Mouse (Mus musculus) G1E-ER4 (cell line): ENCODE results near the gene Fam13a. TPM values are rescaled to one million over a fixed set of nuclear protein-coding genes. Genes with fewer than 3 reads are reported as not detected.

Source experiments
- GATA1 ChIP-seq: IDR thresholded peaks from one replicate; pipeline ENCODE4 v1.8.0; 2012; ENCODE audit warnings: low read length, inconsistent platforms
- polyA plus RNA-seq: library from polyadenylated mRNA; stranded (reverse); fragments of >175 nt; gene quantifications from 2 replicates; pipeline ENCODE4 v1.2.3, GENCODE M21; 2012

Fam13a gene
- polyA plus RNA-seq, 1 experiment, result not detected

- no peak for TF ChIP-seq GATA1
These were observed 8.0 kb downstream of the Fam13a start for GRCm38 (mm10) chr6:59016336-59016832.

GRCm38 (mm10) chr6:59014760-59015159, 9.6 kb downstream of the Fam13a start:
- no peak for TF ChIP-seq GATA1

DNA sequence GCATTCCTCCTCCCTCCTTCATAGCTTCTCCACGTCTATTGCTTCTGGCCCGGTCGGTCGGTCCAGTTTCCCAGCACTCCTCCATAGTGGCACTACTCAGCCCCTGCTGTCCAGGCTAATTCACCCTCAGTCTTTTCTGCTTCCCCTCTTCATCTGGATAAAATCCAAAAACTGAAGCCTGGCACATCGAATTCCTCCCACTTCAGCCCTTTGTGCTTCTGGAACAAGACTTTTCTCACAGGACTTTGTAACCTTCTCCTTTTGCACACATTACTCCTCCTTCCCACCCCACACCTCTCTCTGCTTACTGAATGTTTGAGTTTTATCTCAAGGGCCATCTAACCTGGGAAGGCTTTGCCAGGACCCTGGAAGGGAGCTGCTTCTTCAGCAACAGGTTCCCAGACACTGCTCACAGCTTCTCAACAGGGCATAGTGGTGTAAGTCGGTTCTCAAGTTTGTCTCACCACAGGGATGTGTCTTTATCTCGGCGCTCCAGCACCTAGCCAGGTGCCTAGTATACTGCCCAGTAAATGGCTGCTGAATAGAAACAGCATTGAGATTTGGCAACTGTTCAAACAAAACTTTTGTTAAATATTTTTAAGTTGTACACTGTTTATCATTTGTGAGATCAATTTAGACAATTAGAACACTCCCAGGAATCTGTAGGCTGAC, 10.1 kb downstream of the Fam13a start:
- no peak for TF ChIP-seq GATA1

DNA sequence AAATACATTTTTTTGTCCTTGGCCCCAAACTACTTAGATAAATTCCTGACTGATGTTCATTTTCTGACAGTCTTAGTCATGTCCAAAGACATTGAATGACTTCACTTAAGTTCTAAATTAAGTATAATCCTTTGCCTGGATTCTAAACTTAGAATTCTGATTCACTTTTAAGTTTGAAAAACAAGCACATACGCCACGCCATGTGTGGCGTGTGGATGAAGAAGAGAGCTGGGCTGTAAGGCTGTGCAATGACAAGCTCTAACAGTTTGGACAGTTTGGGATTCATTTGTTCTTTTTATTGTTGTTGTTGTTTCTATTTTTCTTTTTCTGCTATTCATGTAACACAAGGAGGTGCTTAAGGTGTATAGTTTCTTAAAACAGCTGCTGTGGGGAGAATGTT, 13.6 kb downstream of the Fam13a start:
- TF ChIP-seq GATA1, result no peak

DNA sequence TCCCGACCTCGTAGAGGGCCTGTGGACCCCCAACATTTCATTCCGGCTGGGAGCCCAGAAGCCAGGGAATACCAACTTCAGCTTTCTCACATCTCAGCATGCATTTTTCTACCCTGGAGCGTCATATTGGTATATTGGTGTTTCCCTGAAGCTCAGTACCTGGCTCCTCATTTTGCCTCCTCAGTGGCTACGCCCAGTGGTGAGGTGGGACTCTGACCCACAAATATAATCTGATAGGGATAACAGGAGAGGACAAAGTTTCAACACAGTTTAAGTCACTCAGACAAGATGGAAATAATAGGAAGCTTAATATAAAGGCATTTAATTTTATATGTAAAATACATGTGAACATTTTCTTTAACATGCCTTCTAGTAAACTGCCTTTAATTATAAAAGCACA, 19.7 kb downstream of the Fam13a start:
- TF ChIP-seq GATA1, result no peak

- no peak for TF ChIP-seq GATA1
These were observed 25.3 kb downstream of the Fam13a start for GRCm38 (mm10) chr6:58999044-58999453.

DNA sequence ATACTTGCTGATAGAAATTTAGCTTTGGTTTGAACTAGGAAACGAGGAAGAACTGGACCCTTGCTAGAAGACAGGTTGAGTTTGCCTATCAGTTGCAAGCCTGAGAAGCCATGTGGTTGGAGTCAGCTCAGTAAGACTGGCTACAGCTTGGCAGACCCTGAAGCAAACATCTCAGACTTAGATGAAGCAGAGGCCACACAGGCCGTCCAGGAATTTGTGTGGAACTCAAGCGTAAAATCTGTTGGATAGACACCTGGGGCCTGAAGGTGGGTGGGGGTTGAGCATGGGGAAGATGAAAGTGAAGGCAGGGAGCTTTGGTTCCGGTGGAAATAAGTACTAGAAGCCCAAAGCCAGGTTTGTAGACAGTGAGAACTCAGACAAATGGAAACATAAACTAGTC, 25.8 kb downstream of the Fam13a start:
- TF ChIP-seq GATA1, result no peak

DNA sequence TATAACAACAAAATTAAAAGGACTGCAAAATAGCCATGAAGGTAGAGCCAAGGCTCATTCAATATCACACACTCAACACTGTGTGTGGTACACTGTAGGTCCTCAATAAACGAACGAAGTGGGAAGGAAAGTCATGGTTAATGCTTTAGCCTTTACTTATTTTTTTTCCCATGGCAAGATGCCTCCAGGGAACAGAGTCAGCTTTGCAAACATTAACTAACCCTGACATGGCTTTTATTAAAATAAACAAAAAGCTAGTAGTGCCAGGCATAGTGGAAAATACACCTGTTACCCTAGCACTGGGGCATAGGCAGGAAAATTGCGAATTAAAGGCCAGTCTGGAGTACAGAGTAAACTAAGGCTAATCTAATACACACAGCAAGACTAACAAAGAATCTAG, 35.2 kb downstream of the Fam13a start:
- no peak for TF ChIP-seq GATA1

- TF ChIP-seq GATA1, result no peak
These were observed 35.6 kb downstream of the Fam13a start for GRCm38 (mm10) chr6:58988706-58989105.

GRCm38 (mm10) chr6:58987166-58987565, 37.2 kb downstream of the Fam13a start:
- TF ChIP-seq GATA1, result no peak

- TF ChIP-seq GATA1, result no peak
These were observed 39.2 kb downstream of the Fam13a start for GRCm38 (mm10) chr6:58985186-58985585.

DNA sequence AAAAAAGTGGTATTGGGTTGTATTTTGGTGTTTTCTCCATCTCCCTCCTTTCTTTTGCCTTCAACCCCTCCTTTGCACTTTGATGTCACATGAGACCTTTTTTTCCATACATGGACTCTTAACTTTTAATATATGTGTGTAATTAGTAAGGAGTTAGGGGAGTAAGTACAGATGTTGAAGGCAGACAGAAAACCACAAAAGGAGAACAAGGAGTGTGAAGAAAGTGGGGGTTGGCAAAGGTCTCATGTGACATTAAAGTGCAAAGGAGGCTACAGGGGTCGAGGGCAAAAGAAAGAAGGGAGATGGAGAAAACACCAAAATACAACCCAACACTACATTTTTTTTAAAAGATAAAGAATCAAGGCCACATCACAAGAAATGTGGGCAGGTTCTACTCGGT, 49.1 kb downstream of the Fam13a start:
- no peak for TF ChIP-seq GATA1

DNA sequence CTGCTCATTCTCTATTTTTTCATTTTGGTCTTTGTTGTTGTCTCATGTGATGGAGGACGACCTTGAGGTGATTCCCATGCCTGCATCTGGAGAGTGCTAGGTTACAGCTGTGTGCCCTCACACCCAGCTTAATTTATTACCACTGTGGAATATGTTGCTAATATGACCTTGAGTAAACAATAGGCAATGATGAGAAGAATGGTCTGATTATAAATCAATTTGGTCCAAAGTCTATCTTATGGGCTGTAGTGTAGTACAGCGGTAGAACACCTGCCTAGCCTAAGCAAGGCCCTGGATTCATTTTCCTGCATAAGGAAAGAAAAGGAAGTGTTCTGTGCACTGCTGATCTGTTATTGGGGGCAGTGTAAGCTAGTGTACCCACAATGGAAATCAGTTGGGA, 49.9 kb downstream of the Fam13a start:
- TF ChIP-seq GATA1, result no peak

GRCm38 (mm10) chr6:58972873-58973272, 51.5 kb downstream of the Fam13a start:
- TF ChIP-seq GATA1, result no peak

GRCm38 (mm10) chr6:58968272-58968671, 56.1 kb downstream of the Fam13a start:
- TF ChIP-seq GATA1, result no peak

DNA sequence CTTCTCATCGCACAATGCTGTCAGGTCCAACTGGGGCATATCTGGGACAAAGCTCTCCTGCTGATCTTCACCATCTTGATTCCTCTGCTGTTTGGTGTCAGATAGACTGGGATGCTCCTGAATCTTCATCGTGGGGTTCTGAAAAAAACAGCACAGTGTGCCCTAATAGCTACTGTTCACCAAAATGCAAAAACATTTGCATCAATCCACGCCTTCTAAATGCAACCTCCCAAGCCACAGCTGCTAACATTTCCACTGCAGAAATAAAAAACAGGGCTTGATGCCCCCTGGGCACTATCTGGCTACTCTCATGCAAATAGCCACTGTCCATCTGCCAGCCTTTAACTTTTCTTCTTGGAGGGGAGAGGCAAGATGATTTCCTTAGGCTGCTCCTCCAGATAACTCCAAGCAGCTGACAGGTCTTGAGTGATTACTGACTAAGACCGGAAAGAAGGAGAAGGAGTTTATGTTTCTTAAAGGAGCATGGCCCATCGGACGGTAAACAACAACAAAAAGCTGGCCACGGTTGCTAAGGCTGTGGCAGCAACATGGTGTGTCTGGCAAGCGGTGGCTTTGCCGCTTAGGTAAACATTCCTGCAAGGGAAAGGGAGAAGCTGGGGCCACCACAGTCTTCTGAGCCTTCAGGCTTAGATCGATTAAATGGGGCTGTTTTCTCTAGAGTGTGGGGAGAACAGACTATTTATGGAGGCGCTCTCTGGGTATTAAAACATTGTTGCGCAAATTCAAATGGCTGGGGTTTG, 59.1 kb downstream of the Fam13a start:
- TF ChIP-seq GATA1, result no peak

- TF ChIP-seq GATA1, result no peak
These were observed 59.8 kb downstream of the Fam13a start for GRCm38 (mm10) chr6:58964565-58964964.

GRCm38 (mm10) chr6:58964091-58964490, 60.3 kb downstream of the Fam13a start:
- TF ChIP-seq GATA1, result no peak
